Mouse (Mus musculus): ENCODE measurements around the gene Eefsec. TPM values are rescaled to one million over a fixed set of nuclear protein-coding genes. Genes with fewer than 3 reads are reported as not detected.

Eefsec gene
- polyA plus RNA-seq (2015; fragmentation: Nextera tagmentation; extraction: Ambion mirVana): 28.0 and 31.3 TPM in 2 replicates

DNA sequence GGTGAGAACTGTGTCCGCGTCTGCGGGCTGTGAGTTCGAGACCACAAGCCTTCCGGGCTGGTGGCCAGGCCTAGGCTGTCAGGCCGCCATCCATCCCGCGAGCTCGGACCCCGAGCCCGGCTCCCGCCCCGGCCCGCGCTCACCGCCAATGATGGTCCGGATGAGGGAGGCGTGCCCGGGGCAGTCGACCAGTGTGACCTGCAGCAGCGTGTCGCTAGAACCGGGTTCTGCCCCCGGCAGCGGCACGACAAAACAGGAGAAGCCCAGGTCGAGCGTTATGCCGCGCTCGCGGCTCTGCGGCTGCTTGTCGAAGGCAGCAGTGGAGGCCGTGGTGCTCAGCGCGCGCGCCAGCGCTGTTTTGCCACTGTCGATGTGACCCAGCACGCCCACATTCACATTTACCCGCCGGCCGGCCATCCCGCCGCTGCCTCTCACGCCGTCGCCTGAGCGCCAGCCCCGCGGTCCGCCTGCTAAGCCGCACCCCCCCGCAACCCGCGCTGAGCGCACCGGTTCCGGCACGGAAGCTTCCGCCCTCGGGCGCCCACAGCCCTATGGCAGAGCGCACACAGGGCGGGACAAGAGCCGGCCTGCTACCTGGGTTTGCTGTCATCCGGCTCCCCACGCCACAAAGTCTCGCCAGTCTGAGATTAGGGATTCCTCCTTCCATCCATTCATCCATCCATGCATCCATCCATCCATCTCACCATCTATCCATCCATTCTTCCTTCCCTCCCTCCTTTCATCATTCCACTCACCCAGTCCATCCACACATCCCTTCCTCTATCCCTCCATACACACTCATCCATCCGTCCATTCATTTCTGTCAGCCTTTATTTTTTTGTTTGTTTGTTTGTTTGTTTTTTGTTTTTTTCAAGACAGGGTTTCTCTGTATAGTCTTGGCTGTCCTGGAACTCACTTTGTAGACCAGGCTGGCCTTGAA lies at the start of gene Eefsec:
Gene Eefsec (minus strand): TSS at position 477 of the 940 bp plus-strand sequence.
- peak; percentile 97 for ATAC-seq (replicated peaks)
- Histone ChIP-seq H3K9ac (peak within 1 kb of the TSS; percentile 84), H3K36me3 (replicated peaks) (no peaks in the 10 kb centered on the region), H3K4me3 (peak within 1 kb of the TSS; percentile 85), H3K4me1 (peaks cover 15% of the 10 kb centered on the region), H3K9me3 (no peaks in the 10 kb centered on the region), H3K4me2 (peak within 1 kb of the TSS; percentile 81), H3K27ac (peak within 1 kb of the TSS; percentile 81), H3K27me3 (replicated peaks) (0 out of 2 replicates have a peak, but pooled peaks cover 3% of the 10 kb centered on the region)
- WGBS: under 1% methylated on average over 71 of the region's 72 CpGs

DNA sequence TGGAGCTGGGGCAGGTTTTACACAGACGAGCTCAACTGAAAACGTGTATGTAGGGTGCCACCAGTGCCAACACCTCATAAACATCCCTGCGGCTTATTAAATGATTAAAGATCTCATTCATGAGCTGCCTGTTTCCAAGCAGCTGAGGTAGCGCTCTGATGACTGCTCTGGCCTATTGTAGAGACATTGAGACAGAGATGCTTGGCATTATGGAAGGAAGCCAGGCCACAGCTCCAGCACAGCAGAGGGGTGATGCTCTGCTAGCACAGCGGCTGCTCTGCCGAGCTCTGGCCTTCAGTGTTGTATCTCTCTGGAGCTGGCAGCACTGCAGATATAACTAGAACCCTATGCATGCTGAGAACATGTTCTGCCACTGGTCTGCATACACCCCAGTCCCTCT lies 47.4 kb upstream of the Eefsec start:
- no peak overlapping the region for H3K9ac ChIP-seq
- no peak overlapping the region for H3K4me2 ChIP-seq
- H3K4me3 ChIP-seq: no peak overlapping the region
- WGBS: 89% methylated on average over 6 of the region's 6 CpGs
- peaks cover 12% of the 10 kb centered on the region; the same call in 1 of the 2 replicates for H3K36me3 ChIP-seq (replicated peaks)
- H3K27me3 ChIP-seq (replicated peaks): no peaks in the 10 kb centered on the region
- ATAC-seq (replicated peaks): no peak
- H3K9me3 ChIP-seq: no peaks in the 10 kb centered on the region
- H3K4me1 ChIP-seq: no peaks in the 10 kb centered on the region
- H3K27ac ChIP-seq: no peak overlapping the region

- 84% methylated on average over 12 of the region's 12 CpGs for WGBS
- no peak overlapping the region for H3K27ac ChIP-seq
Observed at GRCm38 (mm10) chr6:88490629-88491354, 44.5 kb upstream of the Eefsec start.

DNA sequence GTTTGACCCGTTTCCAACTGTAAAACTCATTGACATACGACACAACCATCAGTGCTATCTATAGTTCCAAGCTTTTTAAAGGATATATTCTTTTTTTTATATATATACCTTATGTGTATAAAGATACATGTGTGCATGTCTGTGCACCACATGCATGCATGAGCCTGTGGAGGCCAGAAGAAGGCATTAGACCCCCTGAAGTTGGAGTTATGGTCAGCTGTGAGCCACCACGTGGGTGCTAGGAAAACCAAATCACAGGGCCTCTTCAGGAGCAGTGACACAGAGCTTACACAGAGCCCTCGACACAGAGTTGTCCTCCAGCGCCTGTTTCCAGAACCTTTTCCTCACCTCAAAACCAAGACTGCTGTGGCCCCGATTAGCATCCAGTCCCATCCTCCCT lies 43.5 kb upstream of the Eefsec start:
- Histone ChIP-seq H3K4me1 (no peaks in the 10 kb centered on the region), H3K9me3 (no peaks in the 10 kb centered on the region), H3K27me3 (replicated peaks) (no peaks in the 10 kb centered on the region), H3K4me3 (no peak overlapping the region), H3K9ac (no peak overlapping the region), H3K27ac (no peak overlapping the region), H3K36me3 (replicated peaks) (peaks cover 12% of the 10 kb centered on the region; the same call in 1 of the 2 replicates), H3K4me2 (no peak overlapping the region)
- ATAC-seq (replicated peaks): no peak
- WGBS: 88% methylated on average over 6 of the region's 6 CpGs

More at GRCm38 (mm10) chr6:88490629-88491354, 44.5 kb upstream of the Eefsec start:
- Histone ChIP-seq H3K36me3 (replicated peaks) (peaks cover 10% of the 10 kb centered on the region; the same call in 1 of the 2 replicates), H3K27me3 (replicated peaks) (no peaks in the 10 kb centered on the region), H3K9ac (no peak overlapping the region), H3K4me1 (no peaks in the 10 kb centered on the region), H3K9me3 (no peaks in the 10 kb centered on the region), H3K4me3 (no peak overlapping the region), H3K4me2 (no peak overlapping the region)
- ATAC-seq (replicated peaks): no peak

GRCm38 (mm10) chr6:88489026-88489425 lies 42.7 kb upstream of the Eefsec start:
- 96% methylated on average over 7 of the region's 7 CpGs for WGBS
- Histone ChIP-seq H3K4me2 (no peak overlapping the region), H3K27me3 (replicated peaks) (no peaks in the 10 kb centered on the region), H3K4me3 (no peak overlapping the region), H3K9ac (no peak overlapping the region), H3K4me1 (no peaks in the 10 kb centered on the region), H3K36me3 (replicated peaks) (peaks cover 20% of the 10 kb centered on the region), H3K9me3 (no peaks in the 10 kb centered on the region), H3K27ac (no peak overlapping the region)
- no peak for ATAC-seq (replicated peaks)

DNA sequence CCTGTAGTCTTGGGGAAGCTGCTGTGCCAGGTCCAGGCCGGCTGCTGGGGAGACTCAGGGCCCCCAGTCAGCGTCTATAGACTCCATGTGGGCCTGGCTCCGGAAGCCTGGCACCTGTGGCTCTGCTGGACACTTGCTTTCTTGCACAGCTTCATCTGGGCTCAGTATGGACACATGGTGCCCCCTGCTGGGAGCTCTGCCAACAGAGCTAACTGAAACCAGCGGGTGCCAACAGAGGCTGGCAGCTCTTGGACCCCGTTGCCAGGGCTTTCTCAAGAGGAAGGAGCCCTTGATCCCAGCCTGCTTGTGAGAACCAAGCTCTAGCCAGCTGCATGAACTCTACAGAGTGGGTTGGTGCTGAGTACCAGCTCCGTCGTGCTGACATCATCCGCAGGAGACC lies 40.6 kb upstream of the Eefsec start:
- ATAC-seq (replicated peaks): peak; percentile 66
- Histone ChIP-seq H3K9me3 (no peaks in the 10 kb centered on the region), H3K9ac (no peak overlapping the region), H3K4me1 (no peaks in the 10 kb centered on the region), H3K36me3 (replicated peaks) (peaks cover 32% of the 10 kb centered on the region), H3K4me3 (no peak overlapping the region), H3K4me2 (no peak overlapping the region), H3K27me3 (replicated peaks) (no peaks in the 10 kb centered on the region), H3K27ac (no peak overlapping the region)
- WGBS: 83% methylated on average over 8 of the region's 8 CpGs

DNA sequence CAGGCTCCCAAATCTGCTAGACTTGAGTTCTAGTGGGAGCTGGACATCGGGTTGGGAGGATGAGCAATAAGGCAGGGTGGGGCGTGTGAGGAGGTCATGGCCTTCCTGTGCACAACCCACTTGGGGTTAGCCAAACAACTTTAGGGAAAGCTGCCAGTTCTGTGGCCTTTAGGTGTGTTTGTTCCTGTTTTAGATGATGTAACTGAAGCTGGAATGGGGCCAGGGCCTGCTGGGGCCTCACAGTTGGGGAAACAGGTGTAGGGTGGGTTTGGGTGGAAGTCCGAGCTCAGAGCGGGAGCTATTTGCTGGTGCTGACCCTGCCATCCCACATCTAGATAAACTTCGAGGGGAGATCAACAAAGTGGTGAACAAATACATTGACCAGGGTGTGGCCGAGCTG lies 39.0 kb upstream of the Eefsec start:
- no peak overlapping the region for H3K4me2 ChIP-seq
- no peak overlapping the region for H3K27ac ChIP-seq
- H3K4me3 ChIP-seq: no peak overlapping the region
- no peaks in the 10 kb centered on the region for H3K27me3 ChIP-seq (replicated peaks)
- no peaks in the 10 kb centered on the region for H3K9me3 ChIP-seq
- 89% methylated on average over 6 of the region's 6 CpGs for WGBS
- no peaks in the 10 kb centered on the region for H3K4me1 ChIP-seq
- ATAC-seq (replicated peaks): no peak
- H3K9ac ChIP-seq: no peak overlapping the region
- peaks cover 34% of the 10 kb centered on the region for H3K36me3 ChIP-seq (replicated peaks)

DNA sequence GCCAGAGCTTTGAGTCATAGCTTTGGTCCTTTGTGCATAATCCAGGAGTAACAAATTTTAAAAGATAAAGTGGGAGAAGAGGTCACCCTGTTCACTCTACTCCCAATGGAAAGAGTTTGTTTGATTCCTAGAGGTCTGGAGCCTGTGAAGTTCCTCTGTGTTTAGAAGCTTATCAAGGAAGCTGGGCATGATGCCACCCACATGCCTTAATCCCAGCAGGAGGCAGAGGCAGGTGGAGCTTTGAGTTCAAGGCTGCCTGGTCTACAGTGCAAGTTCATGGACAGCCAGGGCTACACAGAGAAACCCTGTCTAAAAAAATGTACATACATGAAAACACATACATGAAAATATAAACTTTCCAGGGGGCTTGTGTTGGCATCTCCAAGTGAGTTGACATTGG lies 37.6 kb upstream of the Eefsec start:
- ATAC-seq (replicated peaks): no peak
- Histone ChIP-seq H3K27ac (no peak overlapping the region), H3K4me1 (no peaks in the 10 kb centered on the region), H3K4me2 (no peak overlapping the region), H3K27me3 (replicated peaks) (no peaks in the 10 kb centered on the region), H3K9me3 (no peaks in the 10 kb centered on the region), H3K36me3 (replicated peaks) (peaks cover 41% of the 10 kb centered on the region), H3K9ac (no peak overlapping the region), H3K4me3 (no peak overlapping the region)

GRCm38 (mm10) chr6:88483111-88483510 lies 36.8 kb upstream of the Eefsec start:
- Histone ChIP-seq H3K9me3 (no peaks in the 10 kb centered on the region), H3K27me3 (replicated peaks) (no peaks in the 10 kb centered on the region), H3K4me2 (no peak overlapping the region), H3K4me3 (no peak overlapping the region), H3K36me3 (replicated peaks) (peaks cover 44% of the 10 kb centered on the region), H3K4me1 (no peaks in the 10 kb centered on the region), H3K27ac (no peak overlapping the region), H3K9ac (no peak overlapping the region)
- 75% methylated on average over 7 of the region's 7 CpGs for WGBS
- no peak for ATAC-seq (replicated peaks)

DNA sequence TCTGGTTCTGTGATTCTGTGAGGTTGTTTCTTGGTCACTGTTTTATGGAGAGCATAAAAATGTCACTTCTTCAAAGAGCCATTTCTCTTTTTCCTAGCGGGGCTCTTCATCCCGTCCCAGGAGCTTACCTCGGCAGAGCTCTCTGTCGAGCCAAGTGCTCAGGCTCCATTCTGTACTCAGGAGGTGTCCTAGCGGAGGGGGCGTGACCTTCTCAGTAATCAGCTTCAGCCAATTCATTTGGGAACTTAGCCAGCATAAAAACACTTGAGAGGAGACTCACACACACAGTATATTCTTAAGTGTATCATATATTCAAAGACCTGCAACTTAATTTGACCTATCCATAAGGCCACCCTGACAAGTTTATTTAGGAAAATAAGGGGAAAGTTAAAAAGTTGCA lies 34.1 kb upstream of the Eefsec start:
- no peaks in the 10 kb centered on the region for H3K27me3 ChIP-seq (replicated peaks)
- H3K27ac ChIP-seq: no peak overlapping the region
- no peak overlapping the region for H3K4me3 ChIP-seq
- H3K4me1 ChIP-seq: no peaks in the 10 kb centered on the region
- peaks cover 45% of the 10 kb centered on the region for H3K36me3 ChIP-seq (replicated peaks)
- no peak overlapping the region for H3K4me2 ChIP-seq
- H3K9me3 ChIP-seq: no peaks in the 10 kb centered on the region
- WGBS: 58% methylated on average over 6 of the region's 6 CpGs
- no peak overlapping the region for H3K9ac ChIP-seq
- no peak for ATAC-seq (replicated peaks)

GRCm38 (mm10) chr6:88469878-88470277 lies 23.5 kb upstream of the Eefsec start:
- WGBS: 74% methylated on average over 6 of the region's 6 CpGs

GRCm38 (mm10) chr6:88465181-88465920 lies 19.0 kb upstream of the Eefsec start, which contains the start of gene Ruvbl1:
Gene Ruvbl1 (plus strand): TSS chr6:88465409.
- WGBS: 2% methylated on average over 42 of the region's 42 CpGs
- H3K4me1 ChIP-seq: peaks cover 17% of the 10 kb centered on the region
- peak; percentile 100 for ATAC-seq (replicated peaks)
- no peaks in the 10 kb centered on the region for H3K27me3 ChIP-seq (replicated peaks)
- peak within 1 kb of the TSS; percentile 48; the same call in 1 of the 2 replicates for H3K27ac ChIP-seq
- H3K9me3 ChIP-seq: no peaks in the 10 kb centered on the region
- peak within 1 kb of the TSS; percentile 61 for H3K9ac ChIP-seq
- H3K4me2 ChIP-seq: peak within 1 kb of the TSS; percentile 90
- H3K4me3 ChIP-seq: peak within 1 kb of the TSS; percentile 77
- H3K36me3 ChIP-seq (replicated peaks): peaks cover 20% of the 10 kb centered on the region

More at GRCm38 (mm10) chr6:88469878-88470277, 23.5 kb upstream of the Eefsec start:
- Histone ChIP-seq H3K4me3 (no peak overlapping the region), H3K36me3 (replicated peaks) (peaks cover 33% of the 10 kb centered on the region), H3K27ac (no peak overlapping the region), H3K4me1 (peaks cover 16% of the 10 kb centered on the region), H3K4me2 (no peak overlapping the region), H3K27me3 (replicated peaks) (no peaks in the 10 kb centered on the region), H3K9me3 (no peaks in the 10 kb centered on the region), H3K9ac (no peak overlapping the region)
- ATAC-seq (replicated peaks): no peak
